Mouse (Mus musculus) thymus, postnatal 0 days (tissue): ENCODE results near the gene Ankub1. TPM values are rescaled to one million over a fixed set of nuclear protein-coding genes. Genes with fewer than 3 reads are reported as not detected.

ENCODE experiments used
- DNase-seq: peaks from one replicate; pipeline ENCODE4 v3.0.0-alpha.2; 2015; ENCODE audit warnings: low spot score
- microRNA-seq: library from miRNA; unstranded; fragments of <30 nt; microRNA quantifications from one replicate; pipeline ENCODE4, GENCODE M21; 2016; ENCODE audit warnings: borderline number of aligned reads
- polyA plus RNA-seq: library from polyadenylated mRNA; unstranded; fragments of >200 nt; fragmentation: Nextera tagmentation; extraction: Ambion mirVana; gene quantifications from 2 replicates; pipeline ENCODE4 v1.2.1, GENCODE M21; 2015

Gene Ankub1
- polyA plus RNA-seq, 1 experiment from 2014 or later = not detected

DNA sequence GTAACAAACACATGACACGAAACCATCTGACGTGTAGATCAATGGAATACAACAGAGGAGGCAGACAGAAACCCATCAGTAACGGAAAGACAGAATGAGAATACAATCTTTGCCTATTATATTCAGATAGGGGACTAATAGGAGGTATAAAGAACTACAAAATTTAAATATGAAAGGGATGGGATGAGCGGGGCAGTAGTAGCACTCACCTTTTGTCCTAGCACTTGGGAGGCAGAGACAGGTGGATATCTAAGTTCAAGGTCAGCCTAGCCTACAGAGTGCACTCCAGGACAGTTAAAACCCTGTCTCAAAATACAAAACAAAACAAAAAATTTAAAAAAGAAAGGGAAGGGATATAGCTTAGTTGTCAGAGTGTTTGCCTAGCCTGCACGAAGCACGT, 49.4 kb downstream of the Ankub1 start:
- DNase-seq = no peak

GRCm38 (mm10) chr3:57637596-57637995, 55.0 kb downstream of the Ankub1 start:
- no peak for DNase-seq

- no peak for DNase-seq
These were observed 57.7 kb downstream of the Ankub1 start for GRCm38 (mm10) chr3:57634763-57635487.

DNA sequence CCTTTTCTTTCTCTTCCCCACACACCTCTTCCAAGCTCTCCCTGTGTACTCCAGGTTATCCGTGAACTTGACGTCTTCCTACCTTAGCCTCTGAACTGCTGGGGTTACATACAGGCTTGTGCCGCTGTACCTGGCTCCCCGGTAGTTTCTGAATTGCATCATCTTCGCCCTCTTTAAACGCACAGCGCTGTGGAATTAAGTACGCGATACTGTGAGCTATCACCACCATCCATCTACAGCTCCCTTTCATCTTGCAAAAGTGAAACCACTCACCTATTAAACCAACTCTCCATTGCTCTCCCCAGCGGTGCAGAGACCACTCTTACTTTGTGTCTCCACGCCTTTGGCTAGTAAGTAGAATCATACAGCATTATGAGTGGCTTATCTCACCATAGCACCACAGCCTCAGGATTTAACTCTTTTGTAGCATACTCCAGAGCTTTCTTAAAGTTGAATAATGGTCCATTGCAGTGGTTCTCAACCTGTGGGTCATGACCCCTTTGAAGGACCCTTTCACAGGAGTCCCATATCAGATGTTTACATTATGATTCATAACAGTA, 65.6 kb downstream of the Ankub1 start:
- no peak for DNase-seq

DNA sequence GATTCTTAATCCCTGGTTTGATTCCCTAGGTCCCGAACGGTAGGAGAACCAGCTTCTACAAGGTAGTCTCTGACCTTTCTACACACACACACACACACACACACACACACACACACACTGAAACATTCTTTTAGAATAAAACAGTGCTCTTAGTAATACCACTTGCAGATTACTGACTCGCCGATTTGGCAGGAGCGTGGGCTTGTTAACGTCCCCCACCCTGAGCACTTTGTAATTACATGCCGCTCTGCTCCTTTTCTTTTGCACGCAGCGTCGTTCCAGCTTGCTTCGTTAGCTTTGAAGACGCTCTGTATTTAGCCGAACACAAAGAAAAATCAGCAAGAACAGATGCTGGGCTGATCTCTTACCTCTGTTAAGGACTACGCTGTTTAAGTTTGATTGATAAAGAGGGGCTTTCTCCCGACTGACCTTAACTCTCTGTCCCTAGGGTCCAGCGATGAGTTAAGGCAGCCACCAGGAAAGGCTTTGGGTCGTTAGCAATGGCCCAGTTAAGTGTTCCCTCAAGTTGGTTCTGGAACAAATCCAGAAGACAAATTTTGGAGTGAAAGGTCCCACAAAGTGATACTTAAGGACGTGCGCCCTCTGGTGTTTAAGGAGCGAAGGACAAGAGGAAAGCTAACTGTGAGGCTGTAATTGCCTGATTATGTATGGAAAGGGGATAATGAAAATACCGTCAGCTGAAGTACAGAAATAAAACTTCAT, 67.2 kb downstream of the Ankub1 start:
- DNase-seq = peak; percentile 66

GRCm38 (mm10) chr3:57619718-57620117, 72.9 kb downstream of the Ankub1 start:
- DNase-seq = no peak

GRCm38 (mm10) chr3:57615652-57616051, 76.9 kb downstream of the Ankub1 start:
- no peak for DNase-seq

DNA sequence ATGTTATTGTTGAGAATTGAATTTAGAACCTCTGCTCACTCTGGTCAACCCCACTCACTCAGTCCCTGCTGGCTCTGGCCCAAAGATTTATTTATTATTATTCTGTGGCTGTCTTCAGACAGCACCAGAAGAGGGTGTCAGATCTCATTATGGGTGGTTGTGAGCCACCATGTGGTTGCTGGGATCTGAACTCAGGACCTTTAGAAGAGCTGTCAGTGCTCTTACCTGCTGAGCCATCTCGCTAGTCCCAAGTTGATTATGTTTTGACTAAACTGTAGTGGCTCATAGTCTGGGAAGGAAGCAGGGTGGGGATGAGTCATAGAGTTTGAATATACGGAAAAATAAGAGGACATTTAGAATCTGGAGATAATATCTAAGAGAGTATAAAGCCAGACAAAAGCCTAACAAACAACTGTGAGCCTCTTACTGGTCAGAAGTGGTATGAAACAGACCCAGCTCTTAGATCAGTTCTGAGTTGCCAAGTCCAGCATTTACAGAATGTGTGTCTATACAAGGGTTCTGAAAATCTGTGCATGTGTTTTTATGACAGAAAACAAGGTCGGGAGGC, 80.1 kb downstream of the Ankub1 start:
- DNase-seq = no peak

- DNase-seq = no peak
These were observed 80.8 kb downstream of the Ankub1 start for GRCm38 (mm10) chr3:57611776-57612175.

Small RNA genes lying within 50 kb of the gene (microRNA-seq; reads per million reads assigned to microRNA genes)
- not detected for gene Mir6377

Other genes starting within 250 kb of the Ankub1 start
- gene Wwtr1, start 116.9 kb downstream of the Ankub1 start, polyA plus RNA-seq = 3.4 and 3.6 TPM in 2 replicates
- gene Commd2, start 41.1 kb downstream of the Ankub1 start, polyA plus RNA-seq = 118 and 121 TPM in 2 replicates
- 84.8 and 94.8 TPM in 2 replicates for gene Rnf13, start 43.3 kb upstream of the Ankub1 start, polyA plus RNA-seq
- 32.1 and 34.2 TPM in 2 replicates for gene Pfn2, start 155.3 kb upstream of the Ankub1 start, polyA plus RNA-seq